In genomic region chr9:75395971-75396370, GRCm38 (mm10) we compare ENCODE assay signal across 23 mouse cellular contexts. TPM values are rescaled to one million over a fixed set of nuclear protein-coding genes. Genes with fewer than 3 reads are reported as not detected.
DNase-seq lines count a peak whose midpoint lies in the region; ATAC-seq and TF ChIP-seq lines count a peak whose summit lies in the region.
"Had no signal": no experiment of that assay in that cellular context is flagged by ENCODE, and none has a peak within 500 bp of the region (broad histone marks: within the 10 kb centered on the region; RNA-seq: fewer than 3 reads in every experiment).

No protein-coding gene starts in this region.

- no peak overlapping the region for H3K27ac ChIP-seq in limb, embryonic 13.5 days
- no peak overlapping the region for H3K27ac ChIP-seq in limb, embryonic 10.5 days
- no peak overlapping the region for H3K27ac ChIP-seq in midbrain, embryonic 11.5 days (ENCODE audit: low read depth, low read length)
- H3K27ac ChIP-seq in midbrain, embryonic 14.5 days (replicated peaks; ENCODE audit: low read depth, low read length), result no peak overlapping the region
- H3K27ac ChIP-seq in stomach, postnatal 0 days (replicated peaks), result no peak overlapping the region
- H3K27ac ChIP-seq in kidney, adult 2 months (ENCODE audit: insufficient read depth, low read depth, low read length), result no peak overlapping the region
- H3K27ac ChIP-seq: embryonic facial prominence, embryonic 13.5 days; forebrain, embryonic 12.5 days; heart, embryonic 10.5 days; hindbrain, embryonic 10.5 days had no signal

- H3K27me3 ChIP-seq in limb, embryonic 13.5 days, result no peaks in the 10 kb centered on the region
- H3K27me3 ChIP-seq in limb, embryonic 10.5 days (ENCODE audit: low read depth, poor library complexity, severe bottlenecking), result no peaks in the 10 kb centered on the region
- H3K27me3 ChIP-seq in midbrain, embryonic 11.5 days (ENCODE audit: control insufficient read depth, insufficient read depth, low read length), result no peaks in the 10 kb centered on the region
- no peaks in the 10 kb centered on the region for H3K27me3 ChIP-seq in midbrain, embryonic 14.5 days (ENCODE audit: control insufficient read depth, insufficient read depth, low read length)
- no peaks in the 10 kb centered on the region for H3K27me3 ChIP-seq in stomach, postnatal 0 days (ENCODE audit: control insufficient read depth, insufficient read depth, low read length)
- no peaks in the 10 kb centered on the region for H3K27me3 ChIP-seq in kidney, adult 2 months (replicated peaks; ENCODE audit: control insufficient read depth, insufficient read depth, low read length)
- H3K27me3 ChIP-seq: embryonic facial prominence, embryonic 13.5 days; forebrain, embryonic 12.5 days had no signal

- peaks cover 73% of the 10 kb centered on the region for H3K36me3 ChIP-seq in limb, embryonic 13.5 days
- peaks cover 82% of the 10 kb centered on the region for H3K36me3 ChIP-seq in limb, embryonic 10.5 days
- H3K36me3 ChIP-seq in midbrain, embryonic 11.5 days (ENCODE audit: control insufficient read depth, insufficient read depth, low read length), result peaks cover 24% of the 10 kb centered on the region
- H3K36me3 ChIP-seq in midbrain, embryonic 14.5 days (ENCODE audit: control insufficient read depth, insufficient read depth, low read length), result peaks cover 63% of the 10 kb centered on the region
- peaks cover 16% of the 10 kb centered on the region for H3K36me3 ChIP-seq in stomach, postnatal 0 days (ENCODE audit: control insufficient read depth, insufficient read depth, low read length)
- H3K36me3 ChIP-seq in kidney, adult 2 months (ENCODE audit: control insufficient read depth, insufficient read depth, low read length), result peaks cover 2% of the 10 kb centered on the region; the same call in 1 of the 2 replicates

- 90% methylated on average over 6 of the region's 6 CpGs for WGBS in limb, embryonic 13.5 days
- WGBS in limb, embryonic 10.5 days, result 94% methylated on average over 6 of the region's 6 CpGs
- 93% methylated on average over 6 of the region's 6 CpGs for WGBS in midbrain, embryonic 11.5 days
- 95% methylated on average over 6 of the region's 6 CpGs for WGBS in midbrain, embryonic 14.5 days
- WGBS in stomach, postnatal 0 days, result 77% methylated on average over 6 of the region's 6 CpGs
- WGBS in kidney, adult 2 months, result 59% methylated on average over 6 of the region's 6 CpGs

- no peak for TF ChIP-seq POLR2A in kidney, adult 2 months (IDR thresholded peaks at IDR 0.05; ENCODE audit: low read depth, low read length)

- no peak for DNase-seq in limb, embryonic 10.5 days (ENCODE audit: low spot score)
- peak; percentile 78 for DNase-seq in midbrain, embryonic 11.5 days (ENCODE audit: low spot score, missing footprints)
- no peak for DNase-seq in midbrain, embryonic 14.5 days
- DNase-seq in stomach, postnatal 0 days (ENCODE audit: low spot score), result no peak
- DNase-seq in kidney, adult 2 months, result no peak
- DNase-seq in layer of hippocampus, adult 18-20 months (ENCODE audit: low spot score in 2 of 2), result no peak
- DNase-seq: adrenal gland, postnatal 10 days; cerebellum, adult 11 months; cerebellum, adult 9-10 months; cerebellum, postnatal 36 days; gastrocnemius, postnatal 10 days; heart, adult 18-20 months had no signal

- no peak overlapping the region for H3K4me3 ChIP-seq in limb, embryonic 13.5 days
- no peak overlapping the region for H3K4me3 ChIP-seq in limb, embryonic 10.5 days
- H3K4me3 ChIP-seq in midbrain, embryonic 11.5 days (ENCODE audit: low read depth, low read length), result no peak overlapping the region
- no peak overlapping the region for H3K4me3 ChIP-seq in midbrain, embryonic 14.5 days (replicated peaks; ENCODE audit: low read depth, low read length)
- H3K4me3 ChIP-seq in stomach, postnatal 0 days (ENCODE audit: low read depth, low read length), result no peak overlapping the region
- H3K4me3 ChIP-seq in kidney, adult 2 months (ENCODE audit: insufficient read depth, low read depth, low read length), result no peak overlapping the region
- H3K4me3 ChIP-seq: embryonic facial prominence, embryonic 13.5 days; forebrain, embryonic 12.5 days; heart, embryonic 10.5 days; hindbrain, embryonic 10.5 days had no signal

- H3K9ac ChIP-seq in limb, embryonic 13.5 days, result no peak overlapping the region
- no peak overlapping the region for H3K9ac ChIP-seq in midbrain, embryonic 11.5 days (ENCODE audit: low read length)
- H3K9ac ChIP-seq in midbrain, embryonic 14.5 days (replicated peaks; ENCODE audit: low read length), result no peak overlapping the region
- H3K9ac ChIP-seq in stomach, postnatal 0 days (ENCODE audit: low read length), result no peak overlapping the region
- H3K9ac ChIP-seq: embryonic facial prominence, embryonic 13.5 days; forebrain, embryonic 12.5 days had no signal

- TF ChIP-seq CTCF in stomach, postnatal 0 days (IDR thresholded peaks at IDR 0.05; ENCODE audit: low read depth), result no peak
- no peak for TF ChIP-seq CTCF in kidney, adult 2 months (conservative IDR thresholded peaks at IDR 0.05; ENCODE audit: insufficient read depth, insufficient read length, low read depth, low read length)

- H3K9me3 ChIP-seq in limb, embryonic 13.5 days, result no peaks in the 10 kb centered on the region
- no peaks in the 10 kb centered on the region for H3K9me3 ChIP-seq in limb, embryonic 10.5 days (replicated peaks)
- no peaks in the 10 kb centered on the region for H3K9me3 ChIP-seq in midbrain, embryonic 11.5 days (ENCODE audit: control insufficient read depth, low read length)
- no peaks in the 10 kb centered on the region for H3K9me3 ChIP-seq in midbrain, embryonic 14.5 days (ENCODE audit: control insufficient read depth, low read length)
- no peaks in the 10 kb centered on the region for H3K9me3 ChIP-seq in stomach, postnatal 0 days (ENCODE audit: control insufficient read depth, low read length)
- H3K9me3 ChIP-seq: embryonic facial prominence, embryonic 13.5 days; forebrain, embryonic 12.5 days; heart, embryonic 10.5 days; hindbrain, embryonic 10.5 days had no signal

- 0 out of 2 replicates have a peak, but pooled peaks have one; percentile 5 for ATAC-seq in limb, embryonic 13.5 days (ENCODE audit: low FRiP score, low read depth)
- no peak for ATAC-seq in midbrain, embryonic 11.5 days (ENCODE audit: low FRiP score)
- no peak for ATAC-seq in midbrain, embryonic 14.5 days (ENCODE audit: low FRiP score, low TSS enrichment)
- ATAC-seq in stomach, postnatal 0 days (ENCODE audit: low FRiP score, low TSS enrichment), result peak; percentile 90
- ATAC-seq: forebrain, embryonic 16.5 days had no signal

- no peak for TF ChIP-seq EP300 in stomach, postnatal 0 days (optimal IDR thresholded peaks at IDR 0.05)

- no peak overlapping the region for H3K4me2 ChIP-seq in limb, embryonic 13.5 days (replicated peaks)
- no peak overlapping the region for H3K4me2 ChIP-seq in midbrain, embryonic 11.5 days
- H3K4me2 ChIP-seq in midbrain, embryonic 14.5 days (ENCODE audit: low read length), result no peak overlapping the region
- H3K4me2 ChIP-seq in stomach, postnatal 0 days (replicated peaks; ENCODE audit: low read depth), result no peak overlapping the region
- H3K4me2 ChIP-seq: embryonic facial prominence, embryonic 13.5 days; forebrain, embryonic 12.5 days had no signal

- H3K4me1 ChIP-seq in limb, embryonic 13.5 days, result peaks cover 2% of the 10 kb centered on the region; the same call in 1 of the 2 replicates
- no peaks in the 10 kb centered on the region for H3K4me1 ChIP-seq in limb, embryonic 10.5 days
- no peaks in the 10 kb centered on the region for H3K4me1 ChIP-seq in midbrain, embryonic 11.5 days (ENCODE audit: control insufficient read depth, insufficient read depth, low read length)
- H3K4me1 ChIP-seq in midbrain, embryonic 14.5 days (ENCODE audit: control insufficient read depth, insufficient read depth, low read length), result no peaks in the 10 kb centered on the region
- H3K4me1 ChIP-seq in stomach, postnatal 0 days (replicated peaks; ENCODE audit: control insufficient read depth, insufficient read depth), result no peaks in the 10 kb centered on the region; the same call in 1 of the 2 replicates
- no peaks in the 10 kb centered on the region for H3K4me1 ChIP-seq in kidney, adult 2 months (ENCODE audit: control insufficient read depth, insufficient read depth, low read length)
- H3K4me1 ChIP-seq: embryonic facial prominence, embryonic 13.5 days; hindbrain, embryonic 10.5 days had no signal

RNA-seq across cellular contexts. Expression of gene Mapk6, which starts 13.8 kb away (rescaled TPM):
- polyA plus RNA-seq in limb, embryonic 13.5 days (2015; fragmentation: Nextera tagmentation; extraction: Ambion mirVana), result 90.0 and 91.1 TPM in 2 replicates
- polyA plus RNA-seq in limb, embryonic 10.5 days (2016; fragmentation: Nextera tagmentation; extraction: Ambion mirVana), result 141 and 146 TPM in 2 replicates
- 193 and 199 TPM in 2 replicates for polyA plus RNA-seq in midbrain, embryonic 11.5 days (2014; fragmentation: Nextera tagmentation; extraction: Ambion mirVana)
- polyA plus RNA-seq in midbrain, embryonic 14.5 days (2014; fragmentation: Nextera tagmentation; extraction: Ambion mirVana), result 155 and 208 TPM in 2 replicates
- 28.9 and 29.0 TPM in 2 replicates for polyA plus RNA-seq in stomach, postnatal 0 days (2015; fragmentation: Nextera tagmentation; extraction: Ambion mirVana)
- 11.5 and 12.7 TPM in 2 replicates for polyA plus RNA-seq in kidney, adult 2 months (2012; rRNA removed)
- 10 to 100 TPM; 25.4 to 27.0 TPM for total RNA-seq in layer of hippocampus, adult 18-20 months (2021)

RNA-seq across cellular contexts. Expression of gene Leo1, which starts 45.4 kb away (rescaled TPM):
- polyA plus RNA-seq in limb, embryonic 13.5 days (2015; fragmentation: Nextera tagmentation; extraction: Ambion mirVana), result 46.5 and 50.2 TPM in 2 replicates
- 49.4 and 58.3 TPM in 2 replicates for polyA plus RNA-seq in limb, embryonic 10.5 days (2016; fragmentation: Nextera tagmentation; extraction: Ambion mirVana)
- polyA plus RNA-seq in midbrain, embryonic 11.5 days (2014; fragmentation: Nextera tagmentation; extraction: Ambion mirVana), result 45.2 and 49.9 TPM in 2 replicates
- polyA plus RNA-seq in midbrain, embryonic 14.5 days (2014; fragmentation: Nextera tagmentation; extraction: Ambion mirVana), result 39.8 and 41.5 TPM in 2 replicates
- polyA plus RNA-seq in stomach, postnatal 0 days (2015; fragmentation: Nextera tagmentation; extraction: Ambion mirVana), result 16.1 and 17.8 TPM in 2 replicates
- polyA plus RNA-seq in kidney, adult 2 months (2012; rRNA removed), result 2.5 and 3.3 TPM in 2 replicates
- 10 to 100 TPM; 22.9 to 23.2 TPM for total RNA-seq in layer of hippocampus, adult 18-20 months (2021)

RNA-seq across cellular contexts. Expression of gene Bcl2l10, which starts 48.4 kb away (rescaled TPM):
- polyA plus RNA-seq in limb, embryonic 13.5 days (2015; fragmentation: Nextera tagmentation; extraction: Ambion mirVana), result not detected in 2 replicates
- not detected in 2 replicates for polyA plus RNA-seq in limb, embryonic 10.5 days (2016; fragmentation: Nextera tagmentation; extraction: Ambion mirVana)
- not detected in 2 replicates for polyA plus RNA-seq in midbrain, embryonic 11.5 days (2014; fragmentation: Nextera tagmentation; extraction: Ambion mirVana)
- polyA plus RNA-seq in midbrain, embryonic 14.5 days (2014; fragmentation: Nextera tagmentation; extraction: Ambion mirVana), result not detected in 2 replicates
- not detected in 2 replicates for polyA plus RNA-seq in stomach, postnatal 0 days (2015; fragmentation: Nextera tagmentation; extraction: Ambion mirVana)
- 0.06 TPM in 1 of 2 replicates, not detected in the other for polyA plus RNA-seq in kidney, adult 2 months (2012; rRNA removed)
- not detected for total RNA-seq in layer of hippocampus, adult 18-20 months (2021)
- total RNA-seq: gastrocnemius, postnatal 10 days; gastrocnemius, postnatal 4 days; heart, postnatal 25 days; MEL had no signal
- polyA plus RNA-seq: C2C12; embryonic facial prominence, embryonic 13.5 days; forebrain, embryonic 12.5 days; forebrain, embryonic 16.5 days; heart, embryonic 10.5 days; heart, embryonic 16.5 days; hindbrain, embryonic 10.5 days had no signal

Comparison
In these comparisons a context has a peak if more than half of its experiments do, and no peak if none do; other contexts are left out.
1. ATAC-seq: peak in limb, embryonic 13.5 days (single experiment) and stomach, postnatal 0 days (single experiment); none in midbrain, embryonic 11.5 days (single experiment) and midbrain, embryonic 14.5 days (single experiment).